Mouse (Mus musculus): ENCODE measurements around the gene Nr5a2.

Nr5a2 gene

GRCm38 (mm10) chr1:136909494-136910037 lies 50.7 kb downstream of the Nr5a2 start:
- DNase-seq, result no peak

DNA sequence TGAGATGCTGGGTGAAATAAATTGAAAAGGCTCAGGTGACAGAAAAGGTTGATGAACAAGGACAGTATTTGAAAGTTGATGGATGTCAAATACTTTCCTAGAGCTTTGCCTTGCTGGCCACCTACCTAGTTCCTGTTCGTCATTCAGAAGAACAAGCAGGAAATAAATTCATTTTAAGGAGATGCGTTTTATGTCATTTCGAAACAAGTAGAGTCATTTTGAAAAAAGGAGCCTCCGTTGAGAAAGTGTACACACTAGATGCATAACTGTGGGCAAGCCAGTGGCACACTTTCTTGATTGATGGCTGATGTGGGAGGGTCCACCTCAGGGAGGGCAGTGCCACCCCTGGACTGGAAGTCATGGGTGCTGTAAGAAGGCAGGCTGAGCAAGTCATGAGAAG lies 62.1 kb downstream of the Nr5a2 start:
- DNase-seq, result no peak

DNA sequence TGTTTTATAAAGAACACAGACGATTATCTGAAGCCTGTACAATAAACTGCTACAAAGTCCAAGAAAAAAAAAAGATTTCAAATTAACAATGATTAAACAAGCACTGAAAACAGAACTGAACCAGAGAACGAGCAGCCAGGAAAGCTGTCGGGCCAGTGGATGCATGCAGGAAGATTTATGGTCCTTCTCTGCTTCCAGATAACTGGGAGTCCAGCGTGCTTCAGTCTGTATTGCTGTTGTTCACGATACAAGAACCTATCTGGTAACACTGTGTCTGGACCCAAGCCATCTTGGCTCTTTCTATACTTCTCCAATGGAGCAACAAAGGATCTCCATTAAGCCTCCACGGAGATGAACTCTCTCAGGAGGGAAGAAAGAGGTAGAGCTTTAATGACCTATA lies 63.9 kb downstream of the Nr5a2 start:
- peak in 1 of 2 experiments; percentile 1 for DNase-seq

- no peak for DNase-seq
Observed at GRCm38 (mm10) chr1:136895877-136896276, 64.4 kb downstream of the Nr5a2 start.

DNA sequence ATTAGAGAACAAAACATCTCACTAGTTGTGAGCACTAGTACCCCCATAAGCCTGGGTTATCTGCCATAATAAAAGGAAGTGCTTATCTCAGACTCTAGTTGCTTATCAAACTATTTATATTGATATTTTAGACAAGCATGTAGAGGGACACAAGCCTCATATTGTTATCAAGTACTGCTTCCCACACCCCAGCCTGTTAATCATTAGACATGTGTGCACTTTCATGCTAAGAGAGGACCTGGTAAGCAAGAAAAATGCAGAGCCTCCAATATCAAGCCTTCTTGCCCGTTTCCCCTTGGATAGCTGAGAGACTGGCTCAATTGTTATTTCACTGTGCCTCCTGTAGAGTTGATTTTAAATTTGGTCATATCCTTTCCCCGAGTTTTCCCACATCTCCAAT lies 65.5 kb downstream of the Nr5a2 start:
- no peak for DNase-seq

DNA sequence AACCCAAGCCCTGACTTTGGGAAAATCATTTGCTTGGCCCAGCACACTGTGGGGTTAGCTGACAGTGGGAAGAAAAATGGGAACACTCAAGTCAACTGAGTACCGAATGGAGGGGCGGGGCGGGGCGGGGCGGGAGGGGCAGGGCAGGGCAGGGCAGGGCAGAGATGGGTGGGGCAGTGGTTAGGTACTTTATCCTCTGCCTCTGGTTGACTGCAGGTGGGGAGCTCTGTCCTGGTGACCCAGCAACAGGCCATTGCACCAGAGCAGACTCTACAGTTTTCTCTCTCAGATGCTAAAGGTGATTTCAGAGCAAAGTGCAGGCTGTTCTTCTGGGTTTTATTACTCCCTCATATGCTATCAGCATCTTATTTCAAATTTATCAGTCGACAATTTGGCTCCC lies 67.1 kb downstream of the Nr5a2 start:
- DNase-seq, result no peak

DNA sequence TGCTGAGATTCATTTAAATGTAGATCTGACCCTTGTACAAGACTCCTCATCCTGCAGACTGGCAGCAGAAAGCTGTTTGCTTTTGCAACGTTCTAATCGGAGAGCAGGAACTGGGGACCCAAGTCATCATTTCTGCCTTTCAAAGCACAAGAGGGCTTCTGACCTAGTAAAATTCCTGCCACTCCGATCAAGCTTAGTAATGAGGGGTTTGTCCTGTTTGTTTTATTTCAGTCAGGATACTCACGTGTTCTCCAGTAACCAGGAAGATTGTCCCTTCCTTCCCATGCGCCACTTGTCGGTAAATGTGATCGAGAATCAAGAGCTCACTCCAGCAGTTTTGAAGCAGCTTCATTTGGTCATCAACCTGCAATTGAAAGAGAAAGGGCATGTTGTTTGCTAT lies 69.8 kb downstream of the Nr5a2 start:
- DNase-seq, result no peak

DNA sequence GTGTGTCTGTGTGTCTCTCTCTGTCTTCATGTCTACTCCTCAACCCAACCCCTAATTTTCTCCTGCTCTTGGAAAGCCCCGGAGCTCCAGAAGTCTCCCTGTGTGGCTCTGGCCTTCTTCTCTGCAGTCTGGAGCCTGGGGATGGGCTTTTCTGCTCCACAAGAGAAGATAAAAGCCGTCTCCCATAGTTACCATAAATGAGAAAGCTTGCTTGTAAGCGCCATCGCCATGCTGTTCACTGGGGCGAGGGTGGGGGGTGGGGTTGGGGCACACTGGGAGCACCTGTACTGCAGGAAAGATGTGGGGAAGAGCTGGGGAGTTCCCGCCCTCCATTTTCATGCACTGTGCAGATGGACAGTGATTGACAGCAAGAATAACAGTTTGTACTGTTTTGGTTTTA lies 71.5 kb downstream of the Nr5a2 start:
- no peak for DNase-seq

- no peak for DNase-seq
Observed at GRCm38 (mm10) chr1:136886678-136887077, 73.6 kb downstream of the Nr5a2 start.

DNA sequence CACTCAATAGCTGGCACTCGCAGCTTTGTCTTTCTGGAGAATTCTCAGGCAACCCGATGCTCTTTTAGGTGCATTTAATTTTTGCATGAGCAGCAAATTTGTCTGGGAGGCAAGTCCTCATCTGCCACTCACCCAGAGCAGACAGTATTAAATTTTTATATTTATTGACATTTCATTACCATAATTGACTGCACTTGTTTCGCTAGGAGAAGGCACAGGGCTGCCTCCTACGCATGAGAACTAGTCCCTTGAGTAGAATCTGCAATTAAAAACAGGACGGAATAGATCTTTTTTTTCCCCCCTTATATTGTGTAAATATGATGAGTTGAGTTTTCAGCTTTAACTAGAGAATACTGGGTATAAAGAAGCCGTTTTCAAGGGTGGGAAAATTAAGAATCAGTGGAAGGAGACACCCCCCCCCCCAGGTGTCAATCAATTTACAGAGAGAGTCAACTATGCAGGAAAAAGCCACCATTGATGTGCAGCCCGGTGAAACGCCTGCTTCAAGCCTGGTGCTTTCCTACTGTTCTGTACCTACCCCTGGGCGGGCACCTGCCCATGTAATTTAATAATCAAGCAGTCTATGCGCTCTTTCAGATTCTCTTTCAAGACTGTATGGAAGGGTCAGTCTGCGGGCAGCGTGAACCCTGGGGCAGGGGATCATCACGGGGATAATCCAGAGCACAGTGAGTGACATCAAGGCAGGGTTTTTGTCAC lies 76.6 kb downstream of the Nr5a2 start:
- DNase-seq, result no peak

- no peak for DNase-seq
Observed at GRCm38 (mm10) chr1:136880260-136880659, 80.0 kb downstream of the Nr5a2 start.

DNA sequence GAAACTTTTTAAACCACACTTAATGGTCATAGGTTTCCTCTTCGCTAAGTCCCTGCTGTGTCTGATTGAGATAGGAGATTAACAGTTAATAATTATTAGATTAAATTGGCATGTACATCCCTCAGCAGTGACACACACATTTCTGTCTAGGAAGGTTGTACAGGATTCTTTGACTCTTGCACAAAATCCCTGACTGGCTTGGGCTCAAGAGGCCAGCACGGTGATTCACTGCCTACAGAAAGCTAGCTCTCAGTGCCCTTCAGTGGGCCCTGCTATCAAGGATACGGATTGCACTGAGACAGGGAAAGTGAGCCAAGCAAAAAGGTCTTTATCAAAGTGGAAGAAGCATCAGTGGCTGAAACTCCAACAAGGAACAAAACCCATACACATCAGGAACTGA lies 85.2 kb downstream of the Nr5a2 start:
- DNase-seq, result no peak

- DNase-seq, result no peak
Observed at GRCm38 (mm10) chr1:136868955-136869354, 91.3 kb downstream of the Nr5a2 start.

GRCm38 (mm10) chr1:136868285-136868684 lies 92.0 kb downstream of the Nr5a2 start:
- no peak for DNase-seq

DNA sequence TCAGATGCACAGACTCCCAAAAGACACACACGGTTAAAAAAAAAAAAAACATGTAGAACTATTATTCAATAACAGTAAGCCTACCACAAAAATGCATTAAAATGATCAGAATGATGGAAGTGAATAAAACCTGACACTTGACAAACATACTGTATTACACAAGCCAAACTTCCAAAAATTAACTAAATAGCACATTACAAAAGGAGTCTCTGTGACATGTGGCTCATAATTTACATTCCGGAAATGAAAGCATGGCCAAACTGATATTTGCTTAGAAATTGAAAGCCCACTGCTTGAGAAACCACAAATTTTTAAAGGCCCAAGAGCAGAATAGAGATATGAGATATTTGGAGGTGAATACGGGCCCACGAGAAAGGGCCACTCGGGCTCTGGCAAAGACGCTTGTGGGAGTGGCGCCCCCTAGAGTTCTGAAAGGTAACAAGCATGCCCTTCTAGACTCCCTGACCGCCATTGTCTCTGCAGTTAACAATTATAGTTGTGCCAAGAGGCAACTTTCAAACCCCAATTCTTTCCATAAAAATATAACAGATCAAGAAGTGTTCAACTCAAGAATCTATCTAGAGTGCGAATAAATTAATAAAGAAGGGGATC lies 93.7 kb downstream of the Nr5a2 start:
- DNase-seq, result peak in 1 of 2 experiments; percentile 36

- DNase-seq, result no peak
Observed at GRCm38 (mm10) chr1:136863209-136863608, 97.0 kb downstream of the Nr5a2 start.

DNA sequence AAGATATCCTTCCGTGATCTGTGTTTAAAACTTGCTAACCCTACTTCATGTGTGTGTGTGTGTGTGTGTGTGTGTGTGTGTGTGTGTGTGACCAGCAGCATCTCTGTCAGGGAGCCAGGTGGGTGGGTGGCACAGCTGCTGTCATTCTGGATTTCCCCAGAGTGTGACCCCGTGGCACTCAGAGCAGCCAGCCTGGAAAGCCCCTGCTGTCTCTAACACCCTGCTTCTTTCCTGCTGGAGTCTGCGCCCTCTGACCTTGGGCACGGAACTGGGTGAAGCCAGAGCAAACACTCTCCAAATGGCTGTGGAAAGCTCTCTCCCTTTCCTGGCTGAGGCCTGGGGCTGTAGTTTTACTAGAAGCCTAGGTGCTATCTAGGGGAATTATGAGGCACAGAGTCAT lies 100.8 kb downstream of the Nr5a2 start:
- no peak for DNase-seq

DNA sequence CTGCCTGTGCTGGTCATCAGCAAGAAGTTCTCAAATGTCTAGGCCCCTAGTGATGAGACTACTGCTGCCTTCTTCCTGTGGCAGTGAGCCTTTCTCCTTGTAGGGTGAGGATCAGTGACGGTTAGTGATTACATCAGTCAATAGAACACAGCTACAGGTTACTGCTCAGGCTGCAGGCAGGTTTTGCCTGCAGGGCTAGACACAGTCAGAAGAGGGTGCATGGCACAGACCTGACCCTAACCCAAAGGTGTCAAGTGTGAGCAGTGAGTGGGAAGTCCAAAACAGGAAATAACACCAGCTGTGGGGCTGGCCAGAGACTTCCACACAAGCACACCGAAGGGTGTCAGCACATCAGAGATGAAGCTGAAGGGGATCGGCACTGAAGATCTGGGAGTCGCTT lies 101.5 kb downstream of the Nr5a2 start:
- DNase-seq, result no peak

GRCm38 (mm10) chr1:136856104-136856503 lies 104.1 kb downstream of the Nr5a2 start:
- DNase-seq, result no peak

DNA sequence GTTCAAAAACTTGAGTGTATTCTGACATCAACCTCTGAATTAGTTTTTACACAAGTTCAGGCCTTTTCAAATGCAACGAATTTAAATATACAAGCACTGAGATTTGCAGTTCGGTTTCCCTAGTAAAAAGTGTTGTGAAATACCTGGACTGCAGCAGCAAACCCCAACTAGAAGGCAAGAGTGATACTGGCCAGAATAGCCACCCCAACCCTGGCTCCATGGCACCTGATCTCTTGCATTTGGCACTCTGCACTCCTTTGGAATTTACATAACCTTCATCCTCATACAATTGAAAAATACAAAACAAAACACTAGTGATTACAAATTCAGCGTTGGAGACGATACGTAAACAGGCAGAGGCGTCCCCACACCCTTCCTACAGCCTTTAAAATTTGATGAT lies 111.5 kb downstream of the Nr5a2 start:
- DNase-seq, result no peak

DNA sequence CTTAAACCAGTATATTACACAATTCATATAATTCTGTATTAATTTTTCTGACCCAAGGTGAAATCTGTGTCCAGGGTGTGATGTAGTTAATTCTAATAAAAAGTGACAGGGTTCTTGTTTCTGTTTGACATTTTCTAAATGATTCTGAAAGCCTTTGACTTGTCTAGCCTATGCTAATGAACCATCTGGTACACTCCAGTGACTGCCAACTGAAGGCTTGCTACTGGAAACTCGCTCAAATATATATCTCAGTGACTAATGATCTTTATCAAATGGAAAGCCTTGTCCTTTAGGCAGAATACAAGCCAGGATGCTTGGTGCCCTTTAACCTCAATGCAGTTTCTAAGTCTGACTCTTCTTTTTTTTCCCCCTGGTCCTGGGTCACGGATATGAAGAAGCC lies 114.2 kb downstream of the Nr5a2 start:
- DNase-seq, result no peak

- DNase-seq, result no peak
Observed at GRCm38 (mm10) chr1:136845341-136845740, 114.9 kb downstream of the Nr5a2 start.

- DNase-seq, result no peak
Observed at GRCm38 (mm10) chr1:136840512-136840911, 119.7 kb downstream of the Nr5a2 start.

- DNase-seq, result no peak
Observed at GRCm38 (mm10) chr1:136839202-136839601, 121.0 kb downstream of the Nr5a2 start.

All from cerebellum, postnatal 25 days (tissue).